Mouse (Mus musculus): ENCODE data around the gene Tpo.

Gene Tpo

GRCm38 (mm10) chr12:30077056-30077455 is 55.4 kb downstream of the Tpo start:
- no peak for DNase-seq (ENCODE audit: low spot score)

- DNase-seq (ENCODE audit: low spot score) = no peak
Observed at GRCm38 (mm10) chr12:30076316-30076715, 56.1 kb downstream of the Tpo start.

GRCm38 (mm10) chr12:30069321-30069720 is 63.1 kb downstream of the Tpo start:
- no peak for DNase-seq (ENCODE audit: low spot score)

DNA sequence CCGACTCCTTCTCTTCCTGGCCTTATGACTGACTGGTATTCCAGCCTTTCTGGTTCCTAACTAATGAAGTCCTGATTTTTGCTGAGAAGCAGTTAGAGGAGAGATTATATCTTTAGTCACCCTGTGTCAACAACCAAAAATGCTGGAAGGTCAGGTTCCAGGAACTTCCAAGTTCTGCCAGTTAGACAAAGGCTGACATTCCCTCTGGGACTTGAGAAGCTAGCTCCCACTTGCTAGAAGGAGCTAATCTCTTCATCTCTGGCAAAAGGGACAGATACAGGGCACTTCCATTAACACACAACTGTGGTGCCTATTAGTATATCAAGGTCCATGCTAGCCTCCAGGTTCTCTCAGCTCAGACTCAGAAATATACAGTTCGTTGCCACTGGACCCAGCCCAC is 64.6 kb downstream of the Tpo start:
- no peak for DNase-seq (ENCODE audit: low spot score)

- DNase-seq (ENCODE audit: low spot score) = no peak
Observed at GRCm38 (mm10) chr12:30062118-30062505, 70.3 kb downstream of the Tpo start.

DNA sequence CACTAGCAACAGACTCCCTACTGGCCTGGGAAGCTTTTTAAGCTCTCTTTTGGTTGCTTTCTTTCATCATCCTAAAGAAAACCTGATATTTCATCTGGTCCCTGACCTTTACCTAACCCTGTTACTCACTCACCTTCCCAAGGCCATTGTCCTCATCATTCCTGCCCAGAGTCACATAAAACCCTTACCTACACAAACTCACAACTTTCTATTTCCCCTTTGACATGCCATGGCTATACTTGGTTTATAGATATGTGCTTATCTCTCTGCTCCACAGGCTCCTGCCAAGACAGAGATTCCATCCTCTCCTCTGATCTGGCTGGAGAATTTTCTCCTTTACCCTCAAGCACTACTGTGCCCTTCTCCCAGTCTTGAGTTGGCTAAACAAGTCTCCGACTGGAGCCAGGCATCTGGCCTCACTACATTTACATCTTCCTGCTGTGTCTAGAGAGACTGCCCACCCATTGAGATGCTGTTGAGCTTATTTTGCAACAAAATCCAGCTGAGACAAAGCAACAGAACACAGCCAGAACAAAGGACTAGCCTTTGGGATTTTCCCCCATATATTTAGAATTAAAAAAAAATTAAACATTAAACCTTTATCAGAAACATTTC is 70.8 kb downstream of the Tpo start:
- no peak for DNase-seq (ENCODE audit: low spot score)

- DNase-seq (ENCODE audit: low spot score) = no peak
Observed at GRCm38 (mm10) chr12:30058044-30058443, 74.4 kb downstream of the Tpo start.

DNA sequence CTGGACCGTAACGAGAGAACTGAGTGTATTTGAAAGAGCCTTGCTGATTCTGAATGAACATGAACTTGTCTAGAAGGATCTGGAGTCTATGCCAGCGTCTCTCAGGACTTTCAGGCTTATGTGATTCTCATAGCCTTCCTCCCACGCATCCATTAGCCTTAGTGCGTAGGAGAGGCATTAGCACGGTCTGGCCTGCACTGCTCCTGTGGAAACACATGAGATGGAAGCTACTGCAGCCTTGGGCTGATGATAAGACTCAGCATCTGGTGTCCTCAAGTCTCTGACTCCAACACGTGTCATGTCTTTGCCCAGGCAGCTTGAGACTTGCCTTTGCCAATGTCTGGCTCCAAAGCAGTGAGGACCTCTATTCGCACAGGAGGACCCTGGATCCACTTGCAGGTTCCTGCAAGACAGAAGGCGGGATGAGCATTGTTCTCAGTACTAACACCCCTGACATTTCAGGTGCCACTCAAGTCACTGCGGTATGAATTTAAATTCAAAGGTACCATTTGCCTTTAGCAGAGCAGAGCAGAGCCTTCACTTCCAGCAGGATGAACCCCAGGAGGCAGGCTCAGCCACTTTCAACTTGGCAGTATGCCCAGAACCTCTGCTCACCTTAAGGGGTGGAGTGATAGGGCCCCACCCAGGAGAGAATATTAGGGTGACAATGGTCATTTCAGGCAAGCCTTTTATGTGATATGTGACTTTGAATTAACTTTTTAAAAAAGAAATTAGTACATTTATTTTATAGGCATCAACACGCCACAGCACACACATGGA is 77.5 kb downstream of the Tpo start:
- no peak for DNase-seq (ENCODE audit: low spot score)

DNA sequence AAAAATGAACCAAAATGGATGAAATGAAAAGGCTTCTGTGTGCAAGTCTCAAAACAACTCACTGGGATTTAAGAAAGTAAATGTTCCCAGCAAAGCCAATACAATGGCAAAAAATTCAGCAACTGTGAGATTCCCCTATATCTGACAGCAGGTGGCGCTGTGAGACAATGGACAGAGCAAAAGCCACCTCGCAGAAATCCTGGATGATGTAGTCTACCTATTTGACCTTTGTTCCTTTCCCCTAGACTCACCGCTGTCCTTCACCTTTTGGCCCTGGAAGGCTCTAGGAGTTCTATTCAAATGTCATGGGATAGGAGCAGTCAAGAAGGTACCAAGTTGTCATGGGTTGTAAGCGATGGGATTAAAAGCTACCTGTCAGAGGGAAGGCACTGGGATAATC is 82.2 kb downstream of the Tpo start:
- DNase-seq (ENCODE audit: low spot score) = no peak

DNA sequence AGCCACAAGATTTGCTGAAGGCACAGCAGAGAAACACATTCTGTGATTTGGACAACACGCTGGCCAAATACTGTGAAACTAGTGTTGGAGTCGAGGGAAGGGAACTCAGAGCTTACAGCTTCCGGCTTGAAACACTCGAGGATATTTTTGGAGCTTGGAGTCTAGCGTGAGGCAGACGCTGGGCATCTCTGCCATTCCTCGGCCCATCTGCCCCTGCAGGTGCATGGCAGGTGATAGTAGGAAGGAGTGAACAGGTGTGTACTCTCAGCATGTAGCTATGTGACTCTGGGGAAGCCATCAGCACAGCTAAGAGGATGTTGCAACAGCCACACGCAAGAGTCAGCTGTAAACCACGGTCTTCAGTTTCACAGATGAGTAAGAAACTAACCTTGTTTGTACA is 82.6 kb downstream of the Tpo start:
- no peak for DNase-seq (ENCODE audit: low spot score)

DNA sequence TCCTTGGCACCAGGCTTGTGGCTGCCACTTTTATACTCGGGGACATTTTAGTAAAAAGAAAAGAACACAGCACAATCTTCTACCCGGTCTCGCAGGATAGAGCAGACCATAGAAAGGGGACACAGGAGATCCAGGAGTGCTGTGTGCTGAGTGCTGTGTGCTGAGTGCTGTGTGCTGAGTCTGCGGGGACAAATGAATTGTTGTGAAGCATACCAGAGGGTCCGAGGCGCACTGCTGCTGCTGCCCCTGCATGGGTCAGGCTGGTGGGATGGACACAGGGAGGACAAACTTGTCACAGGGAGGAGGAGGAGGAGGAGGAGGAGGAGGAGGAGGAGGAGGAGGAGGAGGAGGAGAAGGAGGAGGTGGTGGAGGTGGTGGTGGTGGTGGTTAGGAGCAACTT is 83.6 kb downstream of the Tpo start:
- DNase-seq (ENCODE audit: low spot score) = no peak

DNA sequence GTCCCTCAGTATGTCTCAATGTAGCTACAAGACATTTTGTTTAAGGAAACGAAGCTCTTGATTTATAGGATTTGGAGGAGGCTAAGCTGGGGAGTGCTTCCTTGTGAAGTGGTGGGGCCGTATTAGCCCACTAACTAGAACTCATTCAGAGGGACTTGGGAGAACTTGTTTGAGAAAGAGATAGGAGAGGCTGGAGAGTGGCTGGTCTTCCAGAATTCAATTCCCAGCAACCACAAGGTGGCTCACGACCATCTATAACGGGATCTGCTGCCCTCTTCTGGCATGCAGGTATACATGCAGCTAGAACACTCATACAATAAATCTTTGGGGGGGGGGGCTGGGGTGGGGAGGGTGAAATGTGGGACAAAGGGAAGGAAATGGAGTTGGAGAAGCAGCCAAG is 92.3 kb downstream of the Tpo start:
- no peak for DNase-seq (ENCODE audit: low spot score)

- DNase-seq (ENCODE audit: low spot score) = no peak
Observed at GRCm38 (mm10) chr12:30039565-30039964, 92.9 kb downstream of the Tpo start.

DNA sequence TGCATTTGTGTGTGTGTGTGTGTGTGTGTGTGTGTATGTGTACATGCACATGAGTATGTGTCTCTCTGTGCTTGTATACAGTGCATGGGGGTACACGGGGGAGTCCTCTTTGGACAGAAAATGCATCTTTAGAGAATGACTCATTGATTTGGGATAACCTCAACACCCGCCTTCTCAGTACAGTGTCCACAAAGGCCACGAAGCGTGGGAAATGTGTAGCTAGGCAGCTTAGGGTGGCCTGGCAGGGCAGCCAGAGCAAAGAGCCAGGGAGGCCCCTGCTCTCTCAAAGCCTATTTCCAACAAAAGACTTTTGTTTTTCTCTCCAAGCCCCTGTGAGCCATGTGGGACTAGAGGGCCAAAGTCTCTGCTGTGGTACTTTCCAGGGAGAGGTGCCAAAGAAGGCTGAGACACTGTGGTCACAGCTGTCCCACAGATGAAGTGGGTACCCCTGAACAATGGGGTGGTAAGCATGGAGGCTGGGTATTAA is 95.8 kb downstream of the Tpo start:
- DNase-seq (ENCODE audit: low spot score) = no peak

DNA sequence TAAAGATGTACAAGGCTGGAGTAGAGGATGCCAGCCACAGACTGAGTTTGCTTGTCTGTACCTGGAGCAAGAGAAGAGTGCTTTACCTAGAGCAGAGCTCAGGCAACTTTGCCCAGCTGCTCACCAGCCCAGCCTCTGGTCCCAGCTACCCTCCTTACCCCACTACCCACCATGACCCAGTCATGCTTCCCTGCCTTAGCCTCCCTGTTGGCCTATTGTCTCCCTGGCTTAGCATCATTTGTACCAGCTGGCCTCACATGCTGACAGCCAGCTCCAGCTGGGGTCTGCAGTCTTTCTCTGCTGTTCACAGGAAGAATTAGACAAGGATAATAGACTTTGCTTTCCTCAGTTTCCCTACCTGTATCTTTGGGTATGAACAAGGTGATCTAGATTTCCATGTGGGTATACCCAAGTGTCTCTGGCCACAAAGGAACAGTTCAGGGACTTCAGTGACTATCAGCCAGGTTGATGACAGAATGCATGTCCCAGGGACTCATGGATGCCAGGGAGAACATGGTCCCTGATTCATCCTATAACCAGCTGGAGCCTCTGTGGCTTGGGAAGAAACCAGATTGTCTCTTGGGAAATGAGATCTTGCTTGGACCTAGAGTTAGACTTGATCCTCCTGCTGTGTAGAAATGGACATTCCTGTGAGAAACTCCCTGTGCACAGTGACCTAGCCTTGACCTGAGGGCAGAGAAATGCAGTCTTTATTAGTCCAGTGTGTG is 96.4 kb downstream of the Tpo start:
- DNase-seq (ENCODE audit: low spot score) = no peak

- no peak for DNase-seq (ENCODE audit: low spot score)
Observed at GRCm38 (mm10) chr12:30035406-30035805, 97.0 kb downstream of the Tpo start.

DNA sequence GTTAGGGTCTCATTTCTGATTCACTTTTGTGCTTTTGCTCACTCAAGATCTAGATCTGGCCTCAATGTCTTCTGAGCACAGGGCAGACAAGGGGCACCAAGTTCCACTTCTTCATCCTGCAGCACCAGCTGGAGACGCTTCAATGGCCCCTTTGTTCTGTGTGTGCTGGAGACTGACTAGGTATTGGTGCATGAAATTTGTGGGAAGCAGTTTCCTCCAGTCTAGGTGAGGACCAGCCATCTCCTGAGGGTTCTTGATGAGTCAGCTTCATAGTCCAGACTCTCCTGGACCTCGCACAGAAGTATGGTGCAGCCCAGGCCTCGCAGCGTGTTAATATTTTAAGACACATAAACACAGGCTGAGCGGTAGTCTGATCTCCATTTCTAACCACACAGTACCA is 97.7 kb downstream of the Tpo start:
- no peak for DNase-seq (ENCODE audit: low spot score)

DNA sequence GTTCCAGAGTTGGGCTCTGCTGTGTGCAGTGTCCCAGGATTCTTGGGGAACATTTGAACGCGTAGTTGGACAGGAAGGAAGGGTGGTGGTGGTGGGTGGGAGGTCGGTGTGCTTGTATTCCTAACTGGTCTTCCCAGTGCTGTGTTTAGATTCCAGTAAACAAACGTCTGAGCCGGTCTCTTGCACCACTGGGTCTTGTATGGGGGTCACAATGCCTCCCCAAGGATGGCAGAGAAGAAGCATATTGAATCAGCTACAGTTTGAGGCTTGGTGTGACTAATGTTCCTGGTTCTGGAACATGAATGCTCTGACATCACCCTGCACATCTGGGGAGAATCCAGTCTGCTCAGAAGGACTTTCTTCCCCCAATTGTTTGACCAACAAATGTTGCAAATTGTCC is 101.9 kb downstream of the Tpo start:
- DNase-seq (ENCODE audit: low spot score) = no peak

GRCm38 (mm10) chr12:30029111-30029510 is 103.3 kb downstream of the Tpo start:
- DNase-seq (ENCODE audit: low spot score) = no peak

- DNase-seq (ENCODE audit: low spot score) = no peak
Observed at GRCm38 (mm10) chr12:30027721-30028340, 104.6 kb downstream of the Tpo start.

GRCm38 (mm10) chr12:30024264-30024825 is 108.1 kb downstream of the Tpo start:
- DNase-seq (ENCODE audit: low spot score) = no peak

- no peak for DNase-seq (ENCODE audit: low spot score)
Observed at GRCm38 (mm10) chr12:30023491-30023890, 108.9 kb downstream of the Tpo start.

All from left cerebral cortex, adult 11 months (tissue).